Mouse (Mus musculus): Measurements from ENCODE around the gene Hsdl2. TPM values are rescaled to one million over a fixed set of nuclear protein-coding genes. Genes with fewer than 3 reads are reported as not detected.

The Hsdl2 gene
- total RNA-seq, 2 experiments from 2014 or later, result 55.4 to 60.9 TPM

Other genes with a start within 250 kb of the Hsdl2 start
- under 1 TPM; 0.51 to 1.00 TPM for gene Susd1, start 142.9 kb upstream of the Hsdl2 start, total RNA-seq (2021)
- gene Ptbp3, start 32.2 kb upstream of the Hsdl2 start, total RNA-seq (2021), result 10 to 100 TPM in 1 of 2 experiments, 1 to 10 TPM in 1; 7.8 to 11.8 TPM
- gene E130308A19Rik, start 44.6 kb downstream of the Hsdl2 start, total RNA-seq (2021), result 1 to 10 TPM; 3.3 to 3.7 TPM
- 1 to 10 TPM; 2.7 to 4.2 TPM for gene Inip, start 220.0 kb downstream of the Hsdl2 start, total RNA-seq (2021)
- gene Snx30, start 224.3 kb downstream of the Hsdl2 start, total RNA-seq (2021), result 1 to 10 TPM; 2.7 to 4.4 TPM

Data from gastrocnemius, postnatal 25 days (tissue).